Mouse (Mus musculus) intestine, embryonic 14.5 days (tissue): Measurements from ENCODE around the gene Thap3. TPM values are rescaled to one million over a fixed set of nuclear protein-coding genes. Genes with fewer than 3 reads are reported as not detected.
A peak's percentile ranks its signal among the peaks of the same experiment; 100 is the strongest.

Source experiments
- ATAC-seq: fragments of 200-750 bp; cut with Nextera tagmentation; replicated peaks from 2 replicates; pipeline ENCODE4 v1.8.0; 2017; ENCODE audit warnings: low read depth, moderate number of reproducible peaks, moderate TSS enrichment, moderate library complexity; ENCODE audit not compliant: low FRiP score, low TSS enrichment
- DNase-seq: peaks from one replicate; pipeline ENCODE4 v3.0.0-alpha.2; 2018; ENCODE audit warnings: low spot score
- H3K27ac ChIP-seq: fragments of 300-500 bp; sonication (generic); 2 replicates; pipeline ENCODE4 v1.5.1; 2014; ENCODE audit warnings: low read depth, mild to moderate bottlenecking, control low read depth
- H3K27me3 ChIP-seq: fragments of 300-500 bp; sonication (generic); replicated peaks from 2 replicates; pipeline ENCODE4 v1.6.1; 2014; ENCODE audit warnings: low read length, control low read depth; ENCODE audit not compliant: control insufficient read depth, insufficient read depth
- H3K36me3 ChIP-seq: fragments of 300-500 bp; sonication (generic); 2 replicates; pipeline ENCODE4 v1.6.1; 2014; ENCODE audit warnings: low read length, control low read depth; ENCODE audit not compliant: control insufficient read depth, insufficient read depth
- H3K4me1 ChIP-seq: fragments of 300-500 bp; sonication (generic); replicated peaks from 2 replicates; pipeline ENCODE4 v1.6.1; 2014; ENCODE audit warnings: low read length, control low read depth, mixed read lengths; ENCODE audit not compliant: control insufficient read depth, insufficient read depth
- H3K4me2 ChIP-seq: fragments of 300-500 bp; sonication (generic); 2 replicates; pipeline ENCODE4 v1.6.1; 2014; ENCODE audit warnings: low read length
- H3K4me3 ChIP-seq: fragments of 300-500 bp; sonication (generic); 2 replicates; pipeline ENCODE4 v1.5.1; 2014; ENCODE audit warnings: low read depth, low read length, control low read depth, mixed read lengths
- H3K9ac ChIP-seq: fragments of 300-500 bp; sonication (generic); 2 replicates; pipeline ENCODE4 v1.6.1; 2014; ENCODE audit warnings: mild to moderate bottlenecking, low read length
- H3K9me3 ChIP-seq: fragments of 300-500 bp; sonication (generic); 2 replicates; pipeline ENCODE4 v1.6.1; 2016; ENCODE audit warnings: low read length, control low read depth; ENCODE audit not compliant: control insufficient read depth
- WGBS: fragments of 180-500 bp; shearing (Covaris S2); extraction: QIAGEN DNeasy Blood & Tissue Kit; methylation state at CpG from one replicate; pipeline ENCODE4 v1.1.7; 2014; 5-methylcytosine and 5-hydroxymethylcytosine counted together
- polyA plus RNA-seq: library from polyadenylated mRNA; unstranded; fragments of >200 nt; fragmentation: Nextera tagmentation; extraction: Ambion mirVana; gene quantifications from 2 replicates; pipeline ENCODE4 v1.2.1, GENCODE M21; 2014

Gene Thap3
- polyA plus RNA-seq, 1 experiment from 2014 or later, result 29.8 TPM

DNA sequence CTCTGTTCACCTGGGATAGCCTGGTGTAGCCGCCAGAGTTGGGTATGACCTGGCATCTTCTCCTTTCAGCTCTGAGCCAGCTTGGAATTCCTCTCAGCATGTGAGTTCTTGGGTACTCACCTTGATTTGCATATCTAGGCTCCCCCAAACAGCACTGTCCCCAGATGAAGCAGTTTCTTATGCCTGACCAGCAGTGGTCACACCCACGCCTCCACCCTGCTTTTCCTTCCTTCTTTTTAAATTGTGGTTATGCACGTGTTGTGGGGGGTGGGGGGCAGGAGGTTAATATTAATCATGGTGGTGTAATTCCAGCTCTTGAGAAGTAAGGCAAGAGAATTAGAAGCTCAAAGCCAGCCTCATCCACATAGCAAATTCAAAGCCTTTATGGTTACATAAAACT is 26.0 kb downstream of the Thap3 start:
- ATAC-seq, result no peak
- 89% methylated on average over 3 of the region's 3 CpGs for WGBS
- peaks cover 67% of the 10 kb centered on the region for H3K36me3 ChIP-seq
- no peak overlapping the region for H3K9ac ChIP-seq
- no peaks in the 10 kb centered on the region for H3K9me3 ChIP-seq
- H3K4me2 ChIP-seq, result no peak overlapping the region
- no peak overlapping the region for H3K27ac ChIP-seq
- H3K4me1 ChIP-seq, result no peaks in the 10 kb centered on the region
- no peaks in the 10 kb centered on the region for H3K27me3 ChIP-seq
- DNase-seq, result no peak
- H3K4me3 ChIP-seq, result no peak overlapping the region

DNA sequence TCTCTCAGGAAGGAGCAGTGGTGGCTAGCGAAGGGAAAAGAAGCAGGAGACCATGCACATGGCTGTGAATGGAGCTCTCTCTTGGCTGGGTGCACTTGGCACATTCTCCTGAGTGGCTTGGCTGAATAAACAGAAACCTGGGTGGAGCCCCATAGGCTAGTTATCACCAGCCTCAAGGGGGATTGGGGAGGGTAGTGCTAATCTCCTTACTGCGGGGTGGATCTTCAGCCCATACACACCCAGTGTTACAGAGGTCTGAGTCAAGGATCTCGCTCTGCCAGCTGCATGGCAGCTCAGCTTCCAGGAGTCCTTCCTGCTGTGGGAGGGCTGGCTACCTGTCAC is 28.3 kb downstream of the Thap3 start:
- Histone ChIP-seq H3K36me3 (peaks cover 79% of the 10 kb centered on the region), H3K27ac (no peak overlapping the region), H3K4me2 (no peak overlapping the region), H3K9ac (no peak overlapping the region), H3K4me3 (no peak overlapping the region), H3K4me1 (no peaks in the 10 kb centered on the region), H3K9me3 (no peaks in the 10 kb centered on the region), H3K27me3 (no peaks in the 10 kb centered on the region)
- ATAC-seq (peak; percentile 57), DNase-seq (no peak)
- WGBS, result 66% methylated on average over 3 of the region's 3 CpGs

DNA sequence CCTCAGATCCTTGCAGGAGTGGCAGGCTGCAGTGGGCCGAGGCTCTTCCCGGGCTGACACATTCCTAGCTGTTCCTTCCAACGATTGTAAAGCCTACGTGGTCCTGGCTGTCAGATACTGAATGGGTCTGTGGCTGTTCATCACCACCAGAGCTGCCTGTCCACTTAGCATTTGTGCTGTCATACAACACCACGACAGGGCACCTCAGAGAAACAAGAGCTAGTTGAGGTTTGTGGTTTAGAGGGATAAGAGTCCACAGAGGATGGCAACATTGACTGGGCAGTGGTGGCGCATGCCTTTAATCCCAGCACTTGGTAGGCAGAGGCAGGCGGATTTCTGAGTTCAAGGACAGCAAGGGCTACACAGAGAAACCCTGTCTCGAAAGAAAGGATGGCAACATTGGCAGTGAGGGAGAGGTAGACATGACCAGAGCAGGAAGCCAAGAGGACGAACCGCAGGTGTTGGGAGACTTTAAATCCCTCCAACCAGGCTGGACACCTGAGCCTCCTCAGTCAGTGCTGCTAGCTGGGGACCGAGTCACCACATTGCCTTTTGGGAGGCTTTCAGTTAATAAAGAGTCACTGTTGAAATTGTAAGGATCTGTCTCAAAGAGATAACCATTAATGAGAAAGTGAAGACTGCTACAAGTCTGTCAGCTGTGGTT is 28.8 kb downstream of the Thap3 start:
- DNase-seq (no peak), ATAC-seq (no peak)
- Histone ChIP-seq H3K9me3 (no peaks in the 10 kb centered on the region), H3K9ac (no peak overlapping the region), H3K27me3 (no peaks in the 10 kb centered on the region), H3K36me3 (peaks cover 81% of the 10 kb centered on the region), H3K27ac (no peak overlapping the region), H3K4me1 (no peaks in the 10 kb centered on the region), H3K4me2 (no peak overlapping the region), H3K4me3 (no peak overlapping the region)
- 91% methylated on average over 11 of the region's 11 CpGs for WGBS

DNA sequence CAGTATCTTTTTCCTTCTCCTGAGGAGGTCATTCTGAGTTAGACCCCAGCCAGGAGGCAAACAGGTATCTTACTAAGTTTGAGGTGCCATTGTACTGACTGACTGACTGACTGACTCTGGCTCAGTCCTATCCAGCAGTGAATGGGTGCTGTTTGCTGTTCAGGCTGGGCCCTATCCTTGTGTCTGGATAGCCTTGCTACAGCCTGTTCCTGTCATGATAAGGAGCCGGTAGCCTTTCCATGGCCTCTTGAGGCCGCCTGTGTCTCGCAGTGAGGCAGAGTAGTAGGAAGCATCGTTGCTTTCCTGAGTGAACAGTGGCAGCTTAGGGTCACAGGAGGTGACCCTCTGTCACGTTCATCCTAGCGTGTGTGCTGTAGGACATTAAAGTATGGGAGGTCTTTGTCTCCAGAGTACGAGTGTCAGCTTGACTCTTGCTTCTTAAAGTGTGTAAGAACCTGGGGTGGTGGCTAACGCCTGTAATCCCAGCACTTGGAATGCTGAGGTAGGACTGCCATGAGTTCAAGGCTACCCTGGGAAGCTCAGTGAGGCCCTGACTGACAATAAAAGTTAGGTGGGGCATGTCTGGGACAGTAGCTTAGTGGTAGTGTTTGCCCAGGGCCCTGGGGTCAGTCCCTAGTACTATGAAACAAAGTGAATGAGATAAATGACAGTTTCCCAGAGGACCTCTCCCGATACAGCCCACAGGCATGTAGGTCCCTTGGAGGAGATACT is 31.0 kb downstream of the Thap3 start:
- no peak overlapping the region for H3K27ac ChIP-seq
- no peaks in the 10 kb centered on the region for H3K4me1 ChIP-seq
- H3K36me3 ChIP-seq, result peaks cover 80% of the 10 kb centered on the region
- no peaks in the 10 kb centered on the region for H3K9me3 ChIP-seq
- no peak for ATAC-seq
- no peak overlapping the region for H3K4me2 ChIP-seq
- DNase-seq, result no peak
- no peak overlapping the region for H3K4me3 ChIP-seq
- WGBS, result 85% methylated on average over 9 of the region's 9 CpGs
- H3K9ac ChIP-seq, result no peak overlapping the region
- H3K27me3 ChIP-seq, result no peaks in the 10 kb centered on the region

DNA sequence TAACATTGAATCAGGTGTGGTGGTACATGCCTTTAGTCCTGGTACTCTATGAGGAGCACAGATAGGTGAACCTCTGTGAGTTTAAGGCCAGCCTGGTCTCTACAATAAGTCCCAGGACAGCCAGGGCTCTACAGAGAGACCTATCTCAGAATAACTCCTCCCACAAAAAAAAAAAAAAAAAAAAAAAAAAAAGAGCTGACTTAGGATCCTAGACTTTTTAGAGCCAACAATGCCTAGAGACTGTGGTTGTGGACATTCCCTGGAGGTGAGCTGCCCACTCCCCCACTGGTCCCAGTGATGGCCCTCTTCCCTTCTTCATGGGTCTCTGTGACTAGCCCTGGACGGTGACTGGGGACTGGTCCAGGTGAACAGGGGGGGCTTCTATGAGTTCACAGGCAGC is 33.0 kb downstream of the Thap3 start:
- Histone ChIP-seq H3K36me3 (peaks cover 88% of the 10 kb centered on the region), H3K4me2 (no peak overlapping the region), H3K9me3 (no peaks in the 10 kb centered on the region), H3K27ac (no peak overlapping the region), H3K9ac (no peak overlapping the region), H3K4me3 (no peak overlapping the region), H3K27me3 (no peaks in the 10 kb centered on the region), H3K4me1 (no peaks in the 10 kb centered on the region)
- WGBS, result 86% methylated on average over 1 of the region's 1 CpGs
- DNase-seq, result no peak
- ATAC-seq, result no peak

DNA sequence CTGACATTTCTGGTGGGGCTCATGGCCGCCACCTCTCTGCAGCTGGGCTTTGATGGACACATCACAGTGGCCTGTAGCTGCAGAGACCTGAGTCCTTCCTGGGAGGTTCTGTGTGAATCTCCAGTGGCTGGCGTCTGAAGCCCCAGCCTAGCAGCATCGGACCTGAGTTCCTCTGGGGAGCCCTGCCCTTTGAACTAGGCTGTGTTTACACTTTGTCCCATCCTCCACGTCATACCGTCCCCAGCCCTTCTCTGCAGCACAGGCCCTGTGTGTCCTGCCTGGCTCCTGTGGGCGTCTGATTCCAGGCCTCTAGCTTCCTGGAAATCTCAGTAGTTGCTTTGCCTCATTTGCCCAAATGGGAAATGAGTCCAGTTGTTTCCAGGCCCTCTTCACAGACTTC is 35.6 kb downstream of the Thap3 start:
- no peak for DNase-seq
- no peaks in the 10 kb centered on the region for H3K9me3 ChIP-seq
- H3K4me2 ChIP-seq, result no peak overlapping the region
- no peaks in the 10 kb centered on the region for H3K4me1 ChIP-seq
- no peaks in the 10 kb centered on the region for H3K27me3 ChIP-seq
- 63% methylated on average over 6 of the region's 6 CpGs for WGBS
- H3K9ac ChIP-seq, result no peak overlapping the region
- no peak for ATAC-seq
- H3K36me3 ChIP-seq, result peaks cover 74% of the 10 kb centered on the region
- no peak overlapping the region for H3K4me3 ChIP-seq
- H3K27ac ChIP-seq, result no peak overlapping the region

DNA sequence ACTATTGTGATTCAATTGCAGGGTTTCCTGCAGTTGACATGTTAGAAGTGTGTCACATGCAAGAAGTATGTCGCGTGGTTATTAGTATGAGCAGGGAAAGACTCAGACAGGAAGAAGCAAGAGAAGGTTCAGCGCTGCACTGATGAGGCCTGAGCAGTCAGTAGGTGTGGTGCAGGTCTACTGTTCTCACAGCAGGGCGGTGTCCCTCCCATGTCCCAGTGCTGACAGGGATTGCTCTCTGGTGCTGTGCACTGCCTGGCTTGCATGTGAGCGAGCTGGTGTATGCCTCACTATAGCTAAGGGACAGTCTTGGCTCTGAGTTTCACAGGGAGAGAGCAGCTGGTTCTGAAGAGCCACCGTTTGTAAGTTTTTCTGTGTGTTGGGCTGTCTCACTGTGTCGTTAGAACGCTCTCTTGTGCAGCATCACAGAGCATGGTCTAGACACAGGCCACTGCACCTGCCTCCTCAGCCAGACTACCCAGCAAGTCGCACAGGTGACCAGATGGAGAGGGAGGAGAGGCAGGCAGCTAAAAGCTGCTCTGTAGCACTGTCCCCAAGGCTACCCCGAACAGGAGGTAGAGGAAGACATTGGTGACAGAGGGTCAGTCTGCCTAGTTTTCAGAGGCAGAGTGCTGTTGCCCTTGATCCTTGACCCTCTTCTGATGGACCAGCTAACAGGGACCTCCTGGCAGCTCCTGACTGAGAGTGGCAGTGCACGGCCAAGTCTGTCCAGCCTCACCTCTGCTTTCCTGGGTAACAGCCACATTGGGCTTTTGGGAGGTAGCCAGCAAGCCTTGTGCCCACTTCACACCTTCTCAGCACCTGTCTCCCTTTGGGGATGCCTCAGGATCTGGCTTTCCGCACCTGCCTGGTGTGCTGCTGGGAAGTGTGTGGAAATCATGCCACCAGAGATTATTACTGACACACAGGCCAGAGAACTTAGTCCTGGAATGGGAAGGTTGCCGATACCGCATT is 40.0 kb downstream of the Thap3 start:
- Histone ChIP-seq H3K9me3 (no peaks in the 10 kb centered on the region), H3K4me1 (no peaks in the 10 kb centered on the region), H3K27ac (no peak overlapping the region), H3K27me3 (no peaks in the 10 kb centered on the region), H3K4me3 (no peak overlapping the region), H3K4me2 (no peak overlapping the region), H3K9ac (no peak overlapping the region), H3K36me3 (peaks cover 37% of the 10 kb centered on the region)
- DNase-seq, result no peak
- no peak for ATAC-seq
- 91% methylated on average over 14 of the region's 14 CpGs for WGBS

DNA sequence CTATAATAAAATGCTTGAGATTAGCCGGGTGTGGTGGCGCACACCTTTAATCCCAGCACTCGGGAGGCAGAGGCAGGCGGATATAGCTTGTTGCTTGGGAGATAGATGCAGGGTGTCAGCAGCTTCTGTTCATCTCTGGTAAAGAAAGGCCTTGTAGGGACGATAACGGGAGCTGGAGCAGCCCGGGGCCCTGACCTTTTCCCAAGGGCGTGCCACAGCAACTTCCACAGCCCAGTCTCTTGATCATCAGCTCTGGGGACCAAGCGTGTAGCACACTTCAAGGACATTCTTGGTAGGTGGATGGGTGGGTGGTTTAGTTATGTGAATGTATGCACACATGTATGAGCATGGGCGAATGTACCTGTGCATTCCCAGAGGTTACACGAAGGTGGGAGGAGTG is 42.6 kb downstream of the Thap3 start:
- DNase-seq (no peak), ATAC-seq (no peak)
- no peaks in the 10 kb centered on the region for H3K27me3 ChIP-seq
- WGBS, result 92% methylated on average over 11 of the region's 11 CpGs
- H3K9ac ChIP-seq, result no peak overlapping the region
- H3K9me3 ChIP-seq, result no peaks in the 10 kb centered on the region
- no peaks in the 10 kb centered on the region for H3K4me1 ChIP-seq
- H3K36me3 ChIP-seq, result peaks cover 12% of the 10 kb centered on the region
- no peak overlapping the region for H3K4me3 ChIP-seq
- H3K27ac ChIP-seq, result no peak overlapping the region
- no peak overlapping the region for H3K4me2 ChIP-seq
